Mouse (Mus musculus) heart, postnatal 4 days (tissue): ENCODE measurements at regions not wholly inside any gene's neighbourhood (a gene's known extent, or its start where the extent isn't known, plus 50 kb on each side); places are given as distances from the start of the nearest gene placed in this dataset.

Experiments used
- DNase-seq: peaks from one replicate; pipeline ENCODE4 v3.0.0; 2021

DNA sequence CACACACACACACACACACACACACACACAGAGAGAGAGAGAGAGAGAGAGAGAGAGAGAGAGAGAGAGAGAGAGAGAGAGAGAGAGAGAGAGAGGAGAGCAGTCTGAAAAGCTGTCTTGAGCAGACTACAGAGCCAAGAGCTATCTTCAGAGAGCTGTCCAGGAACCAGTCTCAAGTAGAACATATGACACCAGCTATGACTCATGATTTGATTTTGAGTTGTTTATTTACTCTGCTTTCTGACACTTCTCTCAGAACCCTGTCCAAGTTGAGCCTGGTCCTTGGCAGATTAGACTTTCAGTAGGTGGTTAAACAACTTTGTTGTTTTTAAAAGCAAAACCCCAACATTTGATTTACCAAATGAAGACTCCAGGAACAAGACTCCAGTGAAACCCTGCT lies 420.8 kb upstream of the Lcorl start:
- DNase-seq: no peak

DNA sequence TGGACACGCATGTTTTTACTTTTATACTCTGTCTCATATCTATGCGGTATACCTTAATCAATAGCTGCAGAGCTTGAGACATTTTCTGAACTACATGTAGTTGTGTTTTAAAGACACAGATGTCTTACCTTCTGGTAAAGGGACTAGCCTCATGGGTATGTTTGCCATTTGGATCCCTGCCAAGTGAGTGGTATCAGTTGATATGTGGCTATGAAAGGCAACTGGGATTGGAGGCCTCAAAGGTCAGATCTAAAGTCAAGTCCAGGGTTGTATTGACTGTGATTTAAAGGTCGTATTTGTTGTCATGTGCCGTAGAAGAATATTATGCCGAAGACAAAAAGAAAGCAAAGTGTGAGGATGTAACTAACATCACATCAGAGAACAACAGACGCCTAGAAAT lies 399.3 kb upstream of the Lcorl start:
- DNase-seq: peak; percentile 4

DNA sequence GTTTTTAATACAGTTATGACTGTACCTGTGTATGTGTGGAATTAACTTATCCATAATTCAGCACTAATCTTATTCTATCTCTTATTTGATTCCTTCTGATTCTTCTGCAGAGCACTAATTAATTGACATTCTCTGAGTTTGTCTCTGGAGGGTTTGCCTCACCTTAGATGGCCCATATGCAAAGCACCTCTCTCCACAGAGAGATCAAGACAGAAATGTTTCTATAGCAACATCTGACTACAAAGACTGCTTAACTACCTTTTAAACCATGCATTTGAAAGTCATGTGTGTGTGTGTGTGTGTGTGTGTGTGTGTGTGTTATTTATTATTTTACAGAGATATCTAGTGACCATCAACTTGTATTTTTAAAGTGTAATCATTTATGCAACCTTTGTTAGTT lies 396.5 kb upstream of the Lcorl start:
- DNase-seq: no peak

DNA sequence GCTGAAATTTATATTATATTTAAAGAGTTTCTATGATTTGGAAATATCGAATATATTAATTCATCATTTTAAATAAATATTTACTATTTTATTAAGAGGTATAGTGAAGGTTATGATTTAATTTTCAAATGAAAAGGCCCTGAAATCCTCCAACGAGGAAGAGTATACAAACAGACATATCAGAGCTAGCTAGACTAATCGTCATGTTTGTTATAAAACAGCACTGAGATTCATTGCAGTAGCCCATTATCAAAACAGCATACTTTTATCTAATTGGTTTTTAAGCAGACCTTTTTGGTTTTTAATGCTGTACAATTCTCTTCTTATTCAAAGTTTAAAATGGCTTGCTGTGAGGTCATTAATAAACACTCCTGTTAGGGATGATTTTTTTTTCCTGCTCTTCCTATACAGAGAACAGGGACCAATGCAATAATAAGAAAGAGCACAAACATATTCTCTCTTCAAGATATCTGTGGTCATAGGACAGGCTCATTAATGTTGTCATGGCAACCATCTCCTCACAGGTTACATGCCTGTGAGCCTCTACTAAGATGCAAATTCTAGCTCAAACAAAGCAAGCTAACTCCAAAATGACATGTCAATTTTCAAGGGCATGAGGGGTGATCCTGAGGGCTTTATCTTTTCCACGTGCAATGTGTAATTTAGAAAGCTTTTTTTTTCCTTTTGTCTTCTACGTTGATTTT lies 378.1 kb upstream of the Lcorl start:
- DNase-seq: no peak

DNA sequence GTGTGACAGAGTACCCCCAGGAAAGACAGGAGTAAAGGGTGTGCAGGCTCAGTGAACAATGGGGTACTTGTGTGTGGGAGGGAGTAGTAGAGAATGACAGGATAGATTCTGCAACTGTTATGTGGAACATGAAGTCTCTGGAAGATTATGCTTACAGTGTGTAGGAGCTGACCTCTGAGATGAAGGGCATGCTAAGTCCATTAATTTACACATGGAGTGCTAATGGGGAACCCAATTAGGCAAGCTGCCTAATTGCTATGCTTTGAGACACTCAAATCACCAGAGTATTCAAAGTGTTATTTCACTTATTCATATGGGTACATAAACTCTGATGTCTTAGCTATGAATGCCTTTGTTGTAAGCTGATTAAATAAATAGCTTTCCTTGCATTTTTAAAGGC lies 375.4 kb upstream of the Lcorl start:
- no peak for DNase-seq

DNA sequence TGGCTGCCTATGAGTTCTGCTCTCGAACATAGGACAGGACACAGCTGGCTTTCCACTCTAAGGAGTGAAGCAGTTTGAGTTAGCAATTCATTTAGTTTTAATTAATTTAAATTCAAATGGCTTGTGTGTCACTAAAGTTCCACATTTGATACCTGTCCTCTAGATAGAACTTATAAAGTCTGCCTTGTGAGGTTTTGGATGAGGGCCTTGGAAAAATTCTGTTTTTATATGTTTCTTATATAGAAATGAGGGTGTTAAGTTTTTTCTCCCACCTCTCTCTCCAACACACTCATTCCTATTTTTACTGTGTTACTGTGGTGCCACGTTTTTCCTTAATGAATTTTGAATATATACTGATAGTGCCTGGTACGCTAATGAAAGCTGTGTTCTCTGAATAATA lies 371.3 kb upstream of the Lcorl start:
- DNase-seq: no peak

DNA sequence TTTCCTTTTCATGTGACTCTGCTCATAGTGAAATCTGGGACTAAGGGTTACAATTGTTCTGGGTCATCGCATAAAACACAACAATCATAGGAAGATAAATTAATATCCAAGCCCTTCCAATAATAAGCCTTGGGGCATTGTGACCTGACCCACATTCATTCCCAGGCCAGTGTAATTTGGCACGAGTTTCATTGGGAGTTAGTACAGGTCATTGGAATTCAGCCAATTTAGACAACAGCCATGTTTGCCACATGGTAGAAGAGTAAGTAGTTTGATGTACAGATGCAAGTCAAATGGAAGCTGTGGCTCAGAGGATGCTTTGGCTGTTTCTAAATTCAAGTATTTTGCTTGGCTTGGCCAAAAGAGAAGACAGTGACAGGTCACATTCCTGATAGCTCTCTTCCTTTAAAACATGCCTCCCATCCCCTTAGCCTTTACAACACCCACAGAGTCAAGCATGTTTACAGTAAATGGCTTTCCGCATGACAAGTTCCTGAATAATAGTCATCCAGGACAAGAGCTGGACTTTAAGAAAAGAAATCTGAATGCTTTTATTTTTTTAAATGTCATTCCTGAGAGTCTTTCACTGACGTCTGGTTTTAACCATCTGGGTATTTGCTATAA lies 355.5 kb upstream of the Lcorl start:
- no peak for DNase-seq

DNA sequence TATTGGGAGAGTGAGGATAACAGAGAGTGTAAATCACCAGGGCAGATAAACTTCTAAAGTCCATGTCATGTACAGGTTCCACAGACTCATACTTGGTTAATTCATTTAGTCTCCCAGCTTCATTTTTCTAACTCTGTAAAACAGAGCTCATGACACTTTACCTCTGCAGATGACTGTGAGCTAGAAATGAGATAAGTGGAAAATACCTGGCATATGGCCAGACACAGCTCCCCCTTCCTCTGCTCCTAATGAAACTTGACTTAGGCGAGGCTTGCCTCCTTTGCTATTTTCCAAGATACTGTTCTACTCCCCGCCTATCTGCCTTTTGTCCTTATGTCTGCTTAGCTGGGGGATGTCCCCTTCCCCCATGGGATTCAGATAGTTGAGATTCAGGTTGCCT lies 351.7 kb upstream of the Lcorl start:
- DNase-seq: peak; percentile 7

DNA sequence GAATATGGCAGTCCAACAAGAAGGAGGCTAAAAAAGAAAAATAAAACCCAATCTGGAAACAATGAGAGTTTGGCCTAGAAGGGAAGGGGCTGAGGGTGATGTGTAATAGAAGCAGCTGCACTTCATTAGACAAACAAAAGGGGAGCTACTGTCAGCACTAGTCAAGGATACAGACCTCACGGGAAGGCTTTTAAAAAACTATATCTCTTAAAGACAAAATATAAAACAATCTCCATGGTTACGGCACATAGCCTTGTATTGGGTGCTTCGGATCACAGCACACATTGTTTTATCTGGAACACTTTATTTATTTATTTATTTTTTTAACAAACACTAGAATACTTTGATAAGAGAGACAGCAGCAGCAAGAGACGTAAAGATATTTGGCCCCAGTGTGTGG lies 346.3 kb upstream of the Lcorl start:
- DNase-seq: no peak

DNA sequence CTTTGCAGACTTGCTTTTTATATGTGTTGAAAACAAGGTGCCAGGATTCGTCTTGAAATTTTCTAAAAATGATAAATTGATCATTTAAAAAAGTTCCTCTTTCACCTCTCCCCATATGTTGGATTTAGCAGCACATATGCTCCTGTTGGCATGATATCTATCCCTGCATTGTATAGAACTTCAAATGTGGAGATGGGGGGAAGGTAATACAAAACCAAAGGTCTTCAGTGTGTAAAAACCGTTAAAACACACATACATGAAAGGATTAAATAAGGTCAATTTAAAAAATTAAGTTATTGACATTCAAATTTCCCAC lies 345.0 kb upstream of the Lcorl start:
- DNase-seq: no peak

DNA sequence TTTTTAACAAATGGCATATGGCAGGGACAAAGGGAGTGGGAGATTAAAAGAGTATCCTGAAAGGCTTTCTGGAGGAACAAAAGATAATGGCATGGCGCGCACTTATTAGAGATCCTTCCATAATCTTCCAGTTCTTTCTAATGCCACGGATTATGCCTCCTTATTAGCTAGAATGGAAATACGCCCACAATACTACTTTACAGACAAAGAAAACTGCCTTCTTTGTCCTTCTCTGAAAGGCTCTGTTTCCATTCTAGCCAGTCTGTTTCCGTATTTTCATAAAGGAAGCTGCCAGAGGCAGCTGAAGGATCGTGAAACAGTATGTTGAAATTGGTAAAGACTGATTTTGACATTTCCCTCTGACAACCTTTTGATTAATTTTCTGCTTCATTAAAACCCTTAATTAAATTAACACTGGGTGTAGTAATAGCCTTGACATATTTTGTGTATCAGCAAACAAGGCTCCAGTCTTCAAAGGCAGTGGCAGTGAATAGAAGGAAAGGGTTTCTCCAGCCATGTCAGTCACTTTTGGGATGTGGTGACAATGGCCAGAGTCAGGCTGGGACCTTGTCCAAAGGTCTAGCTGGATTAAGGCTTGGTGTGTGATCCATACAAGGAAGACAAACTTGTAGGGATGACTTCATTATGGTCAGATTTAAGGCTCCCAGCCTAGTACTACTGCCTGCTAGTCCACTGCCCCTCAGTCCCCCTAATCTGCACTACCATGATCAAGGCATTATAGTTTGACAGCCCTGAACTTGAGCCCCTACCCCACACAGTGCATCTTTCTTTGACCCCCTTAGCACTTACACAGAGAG lies 344.4 kb upstream of the Lcorl start:
- peak; percentile 10 for DNase-seq

DNA sequence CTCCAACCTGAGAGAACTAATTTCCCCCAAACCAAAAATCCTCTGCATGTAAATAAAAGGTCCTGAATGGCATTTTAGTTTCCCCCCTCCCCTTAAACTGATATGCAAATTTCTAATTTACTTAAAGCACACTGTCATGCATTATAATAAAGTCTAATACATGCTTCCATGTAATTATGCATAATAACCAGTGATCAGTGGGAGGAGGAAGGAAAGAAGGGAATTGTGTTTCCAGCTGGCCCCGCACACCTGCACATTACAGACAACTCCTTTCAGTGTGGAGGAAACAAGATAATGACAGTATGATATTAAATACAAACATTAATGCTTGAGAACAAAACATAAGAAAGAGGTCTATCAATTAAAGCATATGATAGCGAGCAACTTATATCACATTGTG lies 329.5 kb upstream of the Lcorl start:
- no peak for DNase-seq

DNA sequence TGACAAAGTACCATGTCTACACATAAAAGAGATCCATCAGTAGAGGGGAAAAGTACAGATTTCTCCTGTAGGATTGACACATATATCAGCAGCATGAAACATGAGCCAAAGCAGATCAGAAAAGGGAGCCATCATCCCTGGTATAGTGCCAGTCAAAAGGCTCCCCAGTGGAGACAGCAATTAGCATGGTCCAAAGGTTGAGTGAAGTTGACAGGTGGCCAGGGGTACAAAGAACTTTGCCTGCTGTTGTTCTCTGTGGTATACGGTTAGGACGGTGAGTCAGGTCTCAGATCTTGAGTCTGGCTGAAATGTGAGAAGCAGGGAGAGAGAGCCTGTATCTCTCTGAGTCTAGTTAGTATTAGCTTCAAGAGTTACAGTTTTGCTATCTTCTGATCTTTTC lies 324.7 kb upstream of the Lcorl start:
- no peak for DNase-seq

DNA sequence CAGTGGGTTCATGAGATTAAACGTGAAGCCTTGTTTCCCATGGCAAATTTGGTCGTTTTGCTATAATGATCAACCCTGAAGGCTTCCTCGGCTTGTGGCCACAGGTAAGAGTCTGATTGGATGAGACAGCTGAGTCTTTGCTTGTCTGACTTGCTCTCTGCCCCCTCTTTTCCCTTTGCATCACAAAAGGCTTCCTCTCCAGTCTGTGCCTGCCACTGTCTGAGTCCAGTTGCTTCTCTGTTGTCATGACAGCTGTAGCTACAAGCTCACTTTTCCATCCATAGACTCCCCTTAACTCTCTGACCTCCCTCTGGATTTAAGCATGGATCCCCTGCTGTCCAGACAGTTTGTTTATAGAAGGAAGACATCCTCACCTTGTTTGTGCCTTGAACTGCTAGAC lies 314.9 kb upstream of the Lcorl start:
- DNase-seq: no peak

DNA sequence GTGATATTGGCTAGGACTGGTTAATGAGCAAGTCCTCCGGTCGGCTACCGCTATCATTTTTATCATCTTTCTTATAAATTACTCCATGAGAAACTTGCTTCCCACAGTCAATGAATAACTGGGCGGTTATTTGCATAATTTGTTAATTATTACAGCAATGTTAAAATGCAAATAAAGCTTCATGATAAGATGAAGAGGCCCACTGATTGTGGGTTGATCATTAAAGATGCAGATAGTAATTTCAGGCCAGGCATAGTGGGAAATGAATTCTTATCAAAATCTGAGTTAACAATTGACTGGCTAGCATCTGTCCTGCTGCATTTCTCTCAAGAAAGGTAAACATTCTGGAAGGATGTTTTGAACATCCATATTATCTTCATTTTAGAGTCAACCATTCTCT lies 303.4 kb upstream of the Lcorl start:
- DNase-seq: no peak

DNA sequence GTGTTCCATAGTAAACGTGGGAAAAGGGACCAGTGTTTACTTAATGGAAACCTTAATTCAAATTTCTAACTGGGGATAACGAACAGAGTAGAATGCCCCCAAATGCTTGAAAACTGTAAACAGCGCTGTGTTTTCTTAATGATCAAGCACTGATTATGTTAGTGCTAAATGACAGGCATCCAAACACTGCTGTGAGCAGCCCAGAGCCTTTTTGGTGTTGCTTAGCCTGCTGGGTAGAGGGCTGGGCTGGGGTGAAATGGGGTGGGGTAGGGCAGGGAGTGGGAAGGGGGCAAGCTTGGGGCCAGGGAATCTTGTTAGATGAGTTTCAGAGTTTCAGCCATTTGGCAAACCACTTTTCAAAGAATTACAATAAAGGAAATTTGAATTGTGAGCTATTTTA lies 294.6 kb upstream of the Lcorl start:
- DNase-seq: no peak

DNA sequence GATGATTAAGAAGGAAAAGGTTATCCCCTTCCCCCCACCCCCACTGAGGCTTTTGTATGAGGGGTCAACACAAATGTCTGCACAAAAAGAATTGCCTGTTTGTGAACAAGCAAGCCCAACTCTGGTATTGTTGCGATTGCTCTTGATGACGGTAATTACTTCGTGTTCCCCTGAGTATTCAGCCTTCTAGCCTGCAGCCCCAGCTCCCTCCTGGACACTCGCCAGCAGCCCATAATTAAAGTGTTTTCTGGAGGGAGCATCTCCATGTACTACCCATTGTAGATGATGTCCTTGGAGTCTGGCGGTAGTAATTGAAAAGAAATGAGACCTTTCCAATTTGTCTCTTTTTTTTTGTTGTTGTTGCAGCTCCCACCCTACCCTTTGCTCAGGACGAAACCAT lies 293.4 kb upstream of the Lcorl start:
- DNase-seq: peak; percentile 13

DNA sequence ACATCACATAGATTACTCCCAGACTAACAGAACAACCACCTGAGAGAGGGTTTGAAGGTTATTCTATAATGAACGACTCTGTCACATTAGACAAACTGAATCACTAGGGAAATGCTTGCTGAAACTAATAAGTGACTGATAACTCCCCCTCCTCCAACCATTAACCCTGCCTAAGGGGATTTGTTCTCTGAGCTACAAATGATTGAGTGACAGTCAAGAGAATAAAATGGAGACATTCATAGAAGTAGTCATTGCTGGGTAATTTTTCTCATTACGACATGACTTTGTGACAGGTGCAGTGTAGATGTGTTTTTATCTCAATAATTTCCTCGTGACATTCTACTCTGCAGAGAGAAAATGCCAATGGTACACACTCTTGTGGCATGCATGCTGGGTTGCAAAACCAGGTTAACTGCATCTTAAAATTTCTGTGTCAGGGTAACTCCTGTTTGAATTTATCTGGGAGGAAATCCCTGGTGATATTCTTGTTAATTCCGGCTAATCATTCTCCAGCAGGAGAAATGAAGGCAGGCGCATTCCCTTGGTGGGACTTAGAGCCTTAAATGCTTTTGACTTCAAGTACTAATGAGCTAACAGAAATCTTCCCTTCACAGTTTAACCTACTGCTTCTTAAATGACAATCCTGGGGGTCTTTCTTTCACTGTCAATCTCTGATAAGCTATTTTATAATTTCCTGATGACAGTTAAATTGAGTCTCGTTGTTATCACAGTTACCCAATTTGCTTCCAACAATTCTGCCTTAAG lies 292.6 kb upstream of the Lcorl start:
- DNase-seq: no peak

DNA sequence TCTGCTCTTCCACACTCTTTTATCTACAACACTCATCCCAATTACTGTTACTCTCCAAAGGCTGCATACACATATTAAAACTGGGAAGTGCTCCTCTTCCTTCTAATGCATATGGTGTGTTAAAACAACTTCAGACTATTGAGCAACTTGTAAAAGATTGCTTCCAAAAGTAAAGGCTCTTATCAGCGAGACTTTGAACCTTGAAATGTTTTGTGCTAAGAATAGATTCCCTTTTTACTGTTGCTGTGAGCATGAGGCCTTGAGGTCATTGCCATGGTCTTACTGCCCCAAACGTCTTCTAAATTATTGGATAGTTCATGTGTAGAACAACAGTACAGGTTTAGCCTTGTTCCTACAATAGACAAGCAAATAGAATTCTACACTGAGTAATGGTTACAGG lies 281.6 kb upstream of the Lcorl start:
- no peak for DNase-seq

DNA sequence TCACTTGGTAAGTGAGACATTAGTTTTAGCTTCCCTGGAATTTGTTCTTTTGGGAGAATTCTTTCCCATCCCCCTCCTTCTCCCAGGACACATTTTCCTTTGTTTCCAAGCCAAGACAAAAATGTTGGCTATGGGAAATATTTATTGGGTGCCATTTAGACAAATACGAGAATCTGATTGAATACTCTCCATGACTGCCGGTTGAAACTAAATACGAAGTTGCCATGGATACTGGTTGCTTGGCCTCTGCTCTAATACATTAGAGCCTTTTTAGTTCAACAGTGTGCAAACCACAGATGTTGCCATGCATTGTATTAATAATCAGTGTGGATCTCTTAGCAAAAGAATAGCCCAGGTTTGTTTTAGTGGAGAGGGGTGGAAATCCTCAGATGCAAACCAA lies 280.3 kb upstream of the Lcorl start:
- DNase-seq: no peak

DNA sequence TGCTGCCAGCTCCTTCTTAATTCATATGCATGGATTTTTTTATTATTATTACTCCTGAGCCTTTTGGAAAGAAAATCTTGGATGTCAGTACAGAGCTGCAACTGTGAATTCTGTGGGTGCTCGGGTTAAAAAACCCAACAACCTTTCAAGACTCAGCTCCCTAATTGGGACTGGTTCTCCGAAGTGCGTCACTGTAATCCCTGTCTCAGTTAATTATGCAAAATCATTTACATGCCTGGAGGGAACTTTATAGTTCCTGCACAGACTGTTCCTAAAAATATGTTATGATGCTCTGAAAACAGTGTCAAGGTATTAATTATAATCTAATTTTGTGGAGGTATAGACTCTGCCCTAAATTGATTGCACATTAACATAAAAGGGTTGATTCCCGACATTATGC lies 250.6 kb upstream of the Lcorl start:
- DNase-seq: no peak

DNA sequence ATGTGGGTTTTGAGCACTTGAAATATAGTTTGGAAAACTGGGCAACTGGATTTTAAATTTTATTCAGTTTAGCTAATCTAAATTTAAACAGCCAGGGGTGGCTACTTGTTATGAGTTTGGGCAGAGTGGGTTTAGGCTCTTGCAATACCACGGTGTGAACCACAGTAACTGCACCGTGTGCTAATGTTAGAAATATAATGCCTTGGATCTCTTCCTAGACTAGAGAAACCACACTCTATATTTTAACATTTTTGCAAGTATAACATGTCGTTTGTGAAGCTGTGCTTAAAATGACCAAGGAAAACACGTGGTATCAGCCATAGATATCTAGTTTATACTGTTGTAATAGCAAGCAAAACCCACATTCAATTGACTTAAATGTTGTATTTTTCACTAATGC lies 245.9 kb upstream of the Lcorl start:
- DNase-seq: no peak

DNA sequence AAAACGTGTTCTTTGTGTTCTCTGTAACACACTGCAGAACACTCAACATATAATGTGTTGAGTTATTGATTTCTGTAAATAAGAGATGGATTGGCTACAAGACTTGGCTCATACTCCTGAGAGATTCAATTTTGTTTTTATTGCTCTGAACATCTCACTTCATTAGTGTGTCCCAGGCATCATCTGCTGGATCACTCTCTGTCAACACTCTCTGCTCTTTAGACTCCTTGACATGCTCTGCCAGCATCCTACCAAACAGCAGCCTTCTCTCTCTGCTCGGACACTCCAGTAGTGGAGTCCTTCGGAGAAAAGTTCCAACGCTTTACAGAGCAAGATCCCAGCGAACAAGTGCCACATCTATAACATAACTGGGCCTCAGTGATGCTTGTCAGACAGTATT lies 235.1 kb upstream of the Lcorl start:
- no peak for DNase-seq
